Mouse (Mus musculus) myocyte (in vitro differentiated cells): ENCODE measurements around the gene Smtnl1. TPM values are rescaled to one million over a fixed set of nuclear protein-coding genes. Genes with fewer than 3 reads are reported as not detected.

Source experiments
- H3K27me3 ChIP-seq: one replicate; pipeline ENCODE4 v1.6.1; 2011; ENCODE audit not compliant: control insufficient read depth, insufficient read depth, insufficient read length
- H3K36me3 ChIP-seq: one replicate; pipeline ENCODE4 v1.6.1; 2011; ENCODE audit not compliant: control insufficient read depth, insufficient read depth
- H3K4me2 ChIP-seq: one replicate; pipeline ENCODE4 v1.6.1; 2011; ENCODE audit warnings: low read depth, control low read depth
- H3K4me3 ChIP-seq: one replicate; pipeline ENCODE4 v1.5.1; 2011; ENCODE audit warnings: mild to moderate bottlenecking, control low read depth, moderate library complexity
- H3K79me2 ChIP-seq: one replicate; pipeline ENCODE4 v1.6.1; 2011; ENCODE audit not compliant: control insufficient read depth, insufficient read depth
- H3ac ChIP-seq: one replicate; pipeline ENCODE4 v1.6.1; 2011; ENCODE audit not compliant: control insufficient read depth, insufficient read length
- CEBPB ChIP-seq: IDR thresholded peaks from 2 replicates; pipeline ENCODE4 v1.6.1; 2011; ENCODE audit warnings: mild to moderate bottlenecking, moderate library complexity; ENCODE audit not compliant: poor library complexity, insufficient read depth, severe bottlenecking
- E2F4 ChIP-seq: IDR thresholded peaks from one replicate; pipeline ENCODE4 v1.6.1; 2011; ENCODE audit warnings: mild to moderate bottlenecking, control low read depth, moderate library complexity; ENCODE audit not compliant: insufficient read depth
- MAX ChIP-seq: IDR thresholded peaks from one replicate; pipeline ENCODE4 v1.6.1; 2011; ENCODE audit warnings: low read depth, mild to moderate bottlenecking, control low read depth
- MYOD1 ChIP-seq, 3 experiments: IDR thresholded peaks; one replicate each; pipeline ENCODE4 v1.6.1; 2011; ENCODE audit warnings: control low read depth in 2 of 3, low read depth in 2 of 3, mild to moderate bottlenecking in 2 of 3, moderate library complexity in 1 of 3; ENCODE audit not compliant: insufficient read length in 2 of 3, control insufficient read depth in 1 of 3
- MYOG ChIP-seq, 3 experiments: IDR thresholded peaks; one replicate each; pipeline ENCODE4 v1.6.1; 2011; ENCODE audit warnings: control low read depth in 2 of 3, low read depth in 2 of 3, mild to moderate bottlenecking in 2 of 3; ENCODE audit not compliant: insufficient read length in 2 of 3, control insufficient read depth in 1 of 3, insufficient read depth in 1 of 3
- POLR2A ChIP-seq: IDR thresholded peaks from one replicate; pipeline ENCODE4 v1.6.1; 2011; ENCODE audit warnings: low read depth, mild to moderate bottlenecking, control low read depth, moderate library complexity; ENCODE audit not compliant: insufficient read length
- POLR2AphosphoS2 ChIP-seq: IDR thresholded peaks from one replicate; pipeline ENCODE4 v1.6.1; 2011; ENCODE audit warnings: low read depth, control low read depth; ENCODE audit not compliant: insufficient read length
- REST ChIP-seq: IDR thresholded peaks from one replicate; pipeline ENCODE4 v1.6.1; 2011; ENCODE audit warnings: mild to moderate bottlenecking, control low read depth, moderate library complexity; ENCODE audit not compliant: insufficient read depth, insufficient read length
- SRF ChIP-seq: IDR thresholded peaks from one replicate; pipeline ENCODE4 v1.6.1; 2011; ENCODE audit warnings: low read depth; ENCODE audit not compliant: control insufficient read depth, insufficient read length
- TCF12 ChIP-seq: IDR thresholded peaks from one replicate; pipeline ENCODE4 v1.6.1; 2011; ENCODE audit warnings: mild to moderate bottlenecking, control low read depth; ENCODE audit not compliant: poor library complexity, insufficient read depth, severe bottlenecking
- TCF3 ChIP-seq: IDR thresholded peaks from one replicate; pipeline ENCODE4 v1.6.1; 2011; ENCODE audit warnings: low read depth, control low read depth; ENCODE audit not compliant: insufficient read length
- USF1 ChIP-seq: IDR thresholded peaks from one replicate; pipeline ENCODE4 v1.6.1; 2011; ENCODE audit warnings: low read depth, mild to moderate bottlenecking, control low read depth, moderate library complexity
- polyA plus RNA-seq: library from polyadenylated mRNA; unstranded; fragments of >200 nt; fragmentation: generic; extraction: Trizol; gene quantifications from one replicate; pipeline ENCODE4 v1.2.1, GENCODE M21; 2012; ENCODE audit warnings: missing spikeins

The Smtnl1 gene
- polyA plus RNA-seq, 1 experiment: 0.85 TPM

DNA sequence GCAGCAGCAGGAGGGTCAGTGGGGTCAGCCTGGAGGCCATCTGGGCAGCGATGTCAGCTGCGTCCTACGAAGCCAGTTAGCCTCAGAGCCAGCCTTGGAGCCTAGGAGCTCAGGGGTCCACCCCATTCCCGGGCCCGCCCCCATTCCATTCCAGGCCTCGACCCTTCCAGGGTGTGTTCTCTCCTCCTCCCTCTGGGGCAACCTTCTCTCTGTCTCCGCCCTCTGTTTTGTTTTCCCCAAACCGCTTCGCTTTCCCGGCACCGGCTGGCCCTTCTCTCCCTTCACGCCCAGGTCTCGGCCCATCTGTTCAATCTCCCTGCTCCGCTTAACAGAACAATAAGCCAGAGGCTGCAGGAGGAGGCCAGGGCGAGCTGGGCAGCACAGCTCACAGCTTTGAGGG lies 47.7 kb downstream of the Smtnl1 start:
- TF ChIP-seq POLR2AphosphoS2: no peak
- no peak for TF ChIP-seq REST
- no peak for TF ChIP-seq MYOG (IDR thresholded peaks at IDR 0.05; ENCODE audit: control insufficient read depth in 1 of 3, insufficient read depth in 1 of 3, insufficient read length in 2 of 3, low read depth in 2 of 3)
- no peak for TF ChIP-seq SRF
- TF ChIP-seq TCF12: no peak
- no peak for TF ChIP-seq MYOD1 (IDR thresholded peaks at IDR 0.05; ENCODE audit: control insufficient read depth in 1 of 3, insufficient read length in 2 of 3, low read depth in 2 of 3)
- no peak for TF ChIP-seq MAX
- no peak for TF ChIP-seq POLR2A
- TF ChIP-seq E2F4: no peak
- TF ChIP-seq CEBPB: no peak
- no peak for TF ChIP-seq TCF3
- no peak for TF ChIP-seq USF1
- H3K4me2 ChIP-seq: no peak overlapping the region
- no peaks in the 10 kb centered on the region for H3K79me2 ChIP-seq
- H3K36me3 ChIP-seq: no peaks in the 10 kb centered on the region
- no peaks in the 10 kb centered on the region for H3K27me3 ChIP-seq
- H3K4me3 ChIP-seq: no peak overlapping the region
- no peak overlapping the region for H3ac ChIP-seq

DNA sequence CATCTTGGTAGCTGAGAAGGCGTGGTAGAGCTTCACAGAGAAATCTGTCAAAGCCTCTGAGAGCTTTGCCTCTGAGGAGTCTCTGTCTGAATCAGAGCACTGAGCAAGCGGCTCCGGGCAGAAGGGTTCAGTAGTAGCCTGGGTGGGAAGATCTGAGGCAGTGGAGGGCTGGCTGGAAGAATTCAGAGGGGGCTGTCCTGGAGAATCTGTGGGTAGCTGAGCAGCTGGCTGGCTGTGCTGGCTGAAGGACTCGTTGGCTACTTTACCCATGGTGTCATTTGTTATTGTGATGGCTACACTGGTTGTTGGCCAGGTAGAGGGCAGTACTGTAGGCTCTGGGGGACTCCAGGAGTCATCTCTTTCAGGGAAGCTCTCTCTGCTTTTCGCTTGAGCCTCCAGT lies 49.3 kb downstream of the Smtnl1 start:
- H3K27me3 ChIP-seq: no peaks in the 10 kb centered on the region
- no peak overlapping the region for H3K4me3 ChIP-seq
- no peak overlapping the region for H3ac ChIP-seq
- peak overlapping the region; percentile 32 for H3K4me2 ChIP-seq
- TF ChIP-seq REST: no peak
- H3K36me3 ChIP-seq: no peaks in the 10 kb centered on the region
- H3K79me2 ChIP-seq: no peaks in the 10 kb centered on the region

DNA sequence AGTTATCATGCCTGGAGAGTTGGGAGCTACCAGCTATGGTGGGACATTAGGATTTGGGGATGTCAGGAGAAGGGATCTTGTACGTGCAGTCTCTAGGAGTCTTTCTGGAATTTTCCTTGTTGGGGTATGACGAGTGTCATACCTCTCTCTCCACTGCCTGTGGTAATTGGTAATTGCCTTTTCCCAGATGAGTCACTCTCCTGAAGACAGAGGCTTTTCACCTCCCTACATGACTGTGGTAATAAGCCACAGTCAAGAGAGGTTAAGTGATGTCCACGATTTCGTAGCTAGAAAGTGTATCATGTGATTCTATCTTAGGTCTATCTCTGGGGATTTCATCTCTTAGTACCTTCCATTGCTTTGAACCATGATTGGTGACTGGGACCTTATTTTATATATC lies 50.0 kb downstream of the Smtnl1 start:
- Histone ChIP-seq H3K4me2 (peak overlapping the region; percentile 32), H3ac (no peak overlapping the region), H3K36me3 (no peaks in the 10 kb centered on the region), H3K27me3 (no peaks in the 10 kb centered on the region), H3K79me2 (no peaks in the 10 kb centered on the region), H3K4me3 (no peak overlapping the region)
- no peak for TF ChIP-seq MAX
- no peak for TF ChIP-seq SRF
- TF ChIP-seq POLR2A: no peak
- no peak for TF ChIP-seq E2F4
- TF ChIP-seq TCF3: no peak
- no peak for TF ChIP-seq POLR2AphosphoS2
- TF ChIP-seq TCF12: no peak
- TF ChIP-seq USF1: no peak
- TF ChIP-seq MYOG (IDR thresholded peaks at IDR 0.05; ENCODE audit: control insufficient read depth in 1 of 3, insufficient read depth in 1 of 3, insufficient read length in 2 of 3, low read depth in 2 of 3): no peak

DNA sequence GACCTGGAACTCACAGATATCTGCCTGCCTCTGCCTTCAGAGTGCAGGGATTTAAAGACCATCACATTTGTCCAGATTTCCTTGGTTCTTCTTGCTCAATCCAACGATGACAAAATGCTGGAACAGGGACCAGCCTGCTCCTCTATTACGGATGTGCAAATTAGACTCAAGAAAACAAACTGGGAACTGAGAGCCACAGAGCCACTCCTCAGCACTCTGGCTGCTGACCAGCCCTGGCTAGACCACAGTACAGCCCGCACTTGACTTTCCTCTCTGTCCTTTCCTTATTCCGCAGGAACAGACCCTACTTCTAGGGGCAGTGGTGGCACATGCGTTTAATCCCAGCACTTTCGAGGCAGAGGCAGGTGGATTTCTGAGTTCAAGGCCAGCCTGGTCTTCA lies 52.0 kb downstream of the Smtnl1 start:
- H3K4me3 ChIP-seq: no peak overlapping the region
- H3ac ChIP-seq: no peak overlapping the region
- TF ChIP-seq E2F4 (no peak), POLR2A (no peak), SRF (no peak), MAX (no peak), REST (no peak), MYOD1 (IDR thresholded peaks at IDR 0.05; ENCODE audit: control insufficient read depth in 1 of 3, insufficient read length in 2 of 3, low read depth in 2 of 3) (no peak), CEBPB (no peak), MYOG (IDR thresholded peaks at IDR 0.05; ENCODE audit: control insufficient read depth in 1 of 3, insufficient read depth in 1 of 3, insufficient read length in 2 of 3, low read depth in 2 of 3) (no peak), USF1 (no peak), TCF3 (no peak), POLR2AphosphoS2 (no peak)
- no peaks in the 10 kb centered on the region for H3K36me3 ChIP-seq
- H3K4me2 ChIP-seq: no peak overlapping the region
- H3K27me3 ChIP-seq: no peaks in the 10 kb centered on the region
- no peaks in the 10 kb centered on the region for H3K79me2 ChIP-seq

DNA sequence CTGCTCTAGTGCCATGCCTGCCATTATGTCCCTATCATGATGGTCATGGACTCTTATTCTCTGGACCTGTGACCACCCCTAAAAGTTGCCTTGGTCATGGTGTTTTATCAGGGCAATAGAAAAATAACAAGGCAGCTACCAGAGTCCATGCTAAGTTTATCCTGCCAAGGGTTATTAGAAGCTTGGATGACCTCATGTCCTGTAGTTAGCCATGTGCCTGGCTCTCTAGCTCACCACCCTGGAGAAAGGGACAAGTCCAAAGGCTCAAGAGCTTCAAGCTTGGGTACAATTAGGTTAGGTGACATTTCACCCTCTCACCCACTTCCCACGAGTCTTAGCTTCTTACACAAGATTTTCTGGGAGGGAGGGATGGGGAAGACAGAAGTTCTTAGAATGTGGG lies 59.6 kb downstream of the Smtnl1 start:
- TF ChIP-seq POLR2A (no peak), SRF (no peak), MYOG (IDR thresholded peaks at IDR 0.05; ENCODE audit: control insufficient read depth in 1 of 3, insufficient read depth in 1 of 3, insufficient read length in 2 of 3, low read depth in 2 of 3) (no peak), MAX (no peak), REST (no peak), USF1 (no peak), E2F4 (no peak), TCF12 (no peak)

More for the DNA sequence above, 59.6 kb downstream of the Smtnl1 start:
- Histone ChIP-seq H3K4me2 (no peak overlapping the region), H3K79me2 (no peaks in the 10 kb centered on the region), H3K4me3 (no peak overlapping the region), H3K36me3 (no peaks in the 10 kb centered on the region), H3K27me3 (no peaks in the 10 kb centered on the region), H3ac (no peak overlapping the region)
